Mouse (Mus musculus) CD4-positive, CD25-positive, alpha-beta regulatory T cell, adult 4 months (primary cell): ENCODE results near the gene Nfs1. TPM values are rescaled to one million over a fixed set of nuclear protein-coding genes. Genes with fewer than 3 reads are reported as not detected.
"Not testable (repeated sequence)": the region's sequence is repeated elsewhere in the genome, so short reads cannot be mapped to it uniquely, and the experiment has no call there.

Experiments used
- ATAC-seq: one replicate; pipeline ENCODE4 v1.8.0; 2017
- polyA plus RNA-seq, 2 experiments: library from polyadenylated mRNA; unstranded; fragments of 100-300 nt; shearing (Covaris generic); gene quantifications; one replicate each; pipeline ENCODE4 v1.2.1; 2017

Gene Nfs1
- polyA plus RNA-seq, 2 experiments from 2014 or later, result 40.2 to 47.6 TPM

DNA sequence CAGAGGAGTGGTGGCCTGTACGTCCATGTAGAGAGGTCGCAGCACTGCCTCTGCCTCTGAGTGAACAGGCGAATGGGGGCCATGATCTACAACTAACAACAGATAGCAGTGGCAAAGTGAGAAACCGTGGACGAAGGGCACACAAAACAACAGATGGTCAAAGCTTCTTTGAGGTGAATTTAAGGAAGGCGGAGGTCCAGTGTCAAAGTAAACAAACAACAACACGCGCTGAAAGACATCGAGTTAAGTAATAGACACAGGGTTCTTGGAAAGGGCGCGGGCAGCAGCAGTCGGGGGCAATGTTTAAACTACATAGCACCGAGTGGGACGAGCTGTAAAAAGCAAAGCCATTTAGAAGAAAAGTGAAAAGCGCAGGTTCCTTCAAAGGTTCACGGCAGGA, 619 bp downstream of the Nfs1 start:
- ATAC-seq, result no peak

DNA sequence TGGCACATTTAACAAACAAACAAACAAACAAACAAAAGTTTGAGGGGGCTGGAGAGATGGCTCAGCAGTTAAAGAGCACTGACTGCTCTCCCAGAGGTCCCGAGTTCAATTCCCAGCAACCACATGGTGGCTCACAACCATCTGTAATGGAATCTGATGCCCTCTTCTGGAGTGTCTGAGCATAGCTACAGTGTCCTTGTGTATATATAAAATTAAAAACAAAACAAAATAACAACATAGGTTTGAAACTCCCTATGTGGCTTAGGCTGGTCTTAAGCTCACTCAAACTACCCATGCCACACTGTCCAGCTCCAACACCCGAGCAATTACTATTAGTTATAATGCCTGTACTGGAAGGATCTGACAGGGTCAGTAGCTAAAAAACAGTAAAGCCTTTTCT, 1.2 kb downstream of the Nfs1 start:
- no peak for ATAC-seq

DNA sequence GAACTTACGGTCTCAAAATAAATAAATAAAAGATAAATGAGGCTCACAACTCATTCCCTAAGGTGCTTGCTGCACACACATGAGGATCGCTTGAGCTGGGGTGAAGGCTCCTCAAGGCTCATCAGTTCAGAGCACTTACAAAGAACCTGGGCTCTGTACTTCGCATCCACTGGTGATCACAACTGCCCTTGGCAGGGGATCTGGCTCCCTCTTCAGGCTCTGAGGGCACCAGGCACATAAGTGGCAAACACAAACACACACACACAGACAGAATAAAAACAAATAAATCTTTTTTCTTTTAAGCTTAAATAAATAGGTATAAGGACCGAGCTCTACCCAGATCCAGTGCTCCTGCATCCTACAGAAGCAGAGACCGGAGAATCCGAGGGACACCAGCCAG, 8.3 kb downstream of the Nfs1 start:
- no peak for ATAC-seq

DNA sequence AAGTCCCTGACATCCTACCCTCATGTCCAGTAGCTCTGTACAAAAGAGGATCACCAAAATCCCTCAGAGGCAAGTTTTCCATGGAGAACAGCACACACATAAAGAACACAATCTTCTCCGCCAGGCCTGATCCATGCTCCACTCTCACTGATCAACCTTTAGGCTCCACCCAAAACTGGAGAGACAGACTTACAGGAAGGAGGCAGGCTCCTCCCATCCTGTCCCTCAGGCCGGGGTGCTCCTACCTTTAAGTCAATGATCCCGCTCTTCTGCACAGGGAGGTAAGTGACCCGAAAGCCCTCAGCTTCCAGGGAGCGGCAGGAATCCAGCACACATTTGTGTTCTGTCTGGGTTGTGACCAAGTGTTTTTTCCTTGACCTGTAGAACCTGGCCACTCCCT, 9.8 kb downstream of the Nfs1 start:
- ATAC-seq, result no peak

DNA sequence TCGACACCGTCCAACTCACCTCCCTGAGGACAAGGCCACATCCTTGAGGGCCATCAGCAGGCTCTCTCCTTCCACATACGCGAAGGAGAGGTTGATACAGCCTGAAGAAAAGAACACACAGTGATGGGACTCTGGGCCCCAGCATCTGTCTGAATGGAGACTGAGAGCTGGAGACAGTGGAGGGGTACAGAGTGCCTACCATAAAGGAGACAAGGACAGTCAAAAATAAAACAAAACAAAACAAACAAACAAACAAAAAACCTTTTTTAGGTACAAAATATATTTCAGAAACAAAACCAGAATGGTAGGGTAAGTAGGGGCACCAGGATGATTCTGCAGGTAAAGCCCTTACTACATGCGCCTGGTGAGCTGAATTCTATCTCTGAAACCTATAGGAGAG, 17.0 kb downstream of the Nfs1 start, which contains the start of gene Gm28036:
Gene Gm28036, minus strand, starts transcription at position 101 of the 400 bp plus-strand sequence.
- ATAC-seq, result no peak

DNA sequence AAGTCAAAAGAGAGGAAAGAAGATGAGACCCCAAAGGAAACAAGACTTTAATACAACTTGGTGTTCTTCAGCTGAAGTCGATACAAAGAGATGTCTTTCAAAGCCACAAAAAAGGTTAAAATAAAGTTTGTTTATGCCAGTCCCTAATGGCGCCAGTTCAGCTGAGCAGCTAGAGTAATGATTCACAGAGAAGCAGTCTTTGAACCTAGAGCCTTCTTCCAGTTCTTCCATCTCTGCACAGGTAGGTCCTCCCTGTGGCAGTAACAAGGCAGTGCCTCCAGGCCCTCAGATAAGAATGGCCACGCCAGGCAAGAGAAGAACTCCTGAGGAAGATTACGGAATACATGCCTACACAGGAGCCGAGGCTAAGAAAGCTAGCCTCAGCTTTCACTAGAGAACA, 20.3 kb downstream of the Nfs1 start:
- ATAC-seq, result no peak

DNA sequence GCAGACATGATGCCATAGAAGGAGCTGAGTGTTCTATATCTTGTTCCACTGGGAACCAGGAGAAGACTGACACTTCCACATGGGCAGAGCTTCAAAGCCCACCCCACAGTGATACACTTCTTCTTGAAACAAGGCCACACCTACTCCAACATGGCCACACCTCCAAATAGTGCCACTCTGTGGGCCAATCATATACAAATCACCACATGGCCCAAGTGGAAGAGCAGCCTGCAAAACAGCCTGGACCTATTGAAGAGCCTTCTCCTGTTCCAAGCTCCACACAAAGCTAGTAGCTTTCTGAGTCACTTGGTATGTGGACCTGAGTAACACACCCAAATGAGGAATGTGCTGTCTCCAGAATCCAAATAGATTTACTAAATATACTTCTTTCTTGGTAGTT, 24.4 kb downstream of the Nfs1 start:
- ATAC-seq, result no peak

DNA sequence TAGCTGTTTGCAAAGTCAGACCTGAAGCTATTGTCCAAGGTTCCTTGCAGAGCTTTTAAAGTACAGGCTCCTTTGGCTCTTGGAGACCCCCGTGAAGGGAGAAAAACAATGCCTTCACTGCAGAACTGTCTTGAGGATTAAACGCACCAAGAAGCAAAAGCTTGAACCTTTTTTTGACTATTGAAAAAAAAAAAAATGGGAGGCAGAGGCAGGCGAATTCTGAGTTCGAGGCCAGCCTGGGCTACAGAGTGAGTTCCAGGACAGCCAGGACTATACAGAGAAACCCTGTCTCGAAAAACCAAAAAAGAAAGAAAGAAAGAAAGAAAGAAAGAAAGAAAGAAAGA, 31.9 kb downstream of the Nfs1 start:
- ATAC-seq, result not testable (repeated sequence)

DNA sequence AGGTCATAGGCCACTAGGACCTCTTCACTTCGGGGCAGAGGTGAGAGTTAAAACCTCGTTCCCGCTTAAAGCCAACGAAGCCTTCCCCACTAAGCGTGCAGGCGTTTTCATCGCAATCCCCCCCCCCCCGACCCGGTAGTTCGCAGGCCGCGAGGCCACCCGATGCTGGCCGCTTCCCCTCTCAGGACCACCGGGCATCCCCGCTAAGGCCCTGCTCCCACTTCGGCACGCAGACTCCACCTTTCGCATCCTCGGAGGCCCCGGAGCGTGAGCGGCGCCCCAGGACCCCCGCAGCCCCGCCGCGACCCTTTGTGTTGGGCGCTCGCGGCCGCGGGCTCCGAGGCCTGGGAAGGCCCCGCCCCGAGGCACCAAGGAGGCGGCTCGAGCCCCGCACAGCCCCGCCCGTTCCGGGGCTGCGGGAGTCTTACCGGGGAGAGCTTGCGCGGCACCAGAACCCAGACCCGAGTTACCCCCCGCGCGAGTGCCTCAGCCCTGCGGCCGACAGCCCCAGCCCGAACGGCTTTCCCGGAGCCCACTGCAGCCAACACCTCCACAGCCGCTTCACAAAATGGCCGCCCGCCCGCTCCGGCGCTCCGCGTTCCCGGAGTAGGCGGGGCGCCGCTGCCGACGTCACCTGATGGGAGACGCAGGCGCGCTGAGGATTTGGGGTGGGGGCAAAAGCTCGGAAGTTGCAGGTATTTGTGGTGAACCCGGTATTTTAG, 32.5 kb downstream of the Nfs1 start, which contains the start of the genes Cpne1 and Rbm12:
Gene Cpne1, minus strand, starts transcription at position 608 of the 722 bp plus-strand sequence.
Gene Rbm12, minus strand, starts transcription at position 621 of the 722 bp plus-strand sequence.
- ATAC-seq, result peak; percentile 93

DNA sequence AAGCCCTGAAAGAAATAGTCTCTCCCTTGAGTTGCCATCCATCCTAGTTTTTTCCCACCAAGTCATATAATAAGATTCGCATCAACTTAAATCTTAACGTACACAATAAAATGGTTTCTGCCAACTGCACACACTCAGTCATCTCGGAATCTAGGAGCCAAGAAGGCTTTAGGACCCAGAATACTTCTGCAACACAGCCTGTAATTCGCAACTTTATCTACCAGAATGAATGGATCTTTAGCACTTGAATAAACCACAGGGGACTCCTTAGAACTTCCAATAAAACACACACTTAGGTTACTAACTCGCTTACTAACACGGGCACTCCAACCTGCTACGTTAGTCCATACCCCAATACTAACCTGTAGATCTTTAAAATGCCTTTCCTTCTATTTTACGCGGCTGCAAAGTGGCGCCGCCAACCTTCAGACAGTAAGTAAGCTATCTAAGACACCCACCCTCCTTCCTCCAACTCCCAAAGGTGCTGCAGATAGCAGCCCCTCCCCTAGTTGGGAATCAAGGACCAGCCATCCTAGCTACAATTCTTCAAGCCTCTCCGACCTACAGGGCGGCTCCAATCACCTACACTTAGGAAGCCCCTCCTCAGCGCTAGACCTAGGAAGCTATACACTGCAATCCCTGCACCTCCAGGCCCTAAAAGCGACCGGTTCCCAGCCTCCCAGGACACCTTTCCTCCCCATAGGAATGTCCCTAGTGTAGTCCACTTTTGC, 33.2 kb downstream of the Nfs1 start:
- ATAC-seq, result peak; percentile 38

DNA sequence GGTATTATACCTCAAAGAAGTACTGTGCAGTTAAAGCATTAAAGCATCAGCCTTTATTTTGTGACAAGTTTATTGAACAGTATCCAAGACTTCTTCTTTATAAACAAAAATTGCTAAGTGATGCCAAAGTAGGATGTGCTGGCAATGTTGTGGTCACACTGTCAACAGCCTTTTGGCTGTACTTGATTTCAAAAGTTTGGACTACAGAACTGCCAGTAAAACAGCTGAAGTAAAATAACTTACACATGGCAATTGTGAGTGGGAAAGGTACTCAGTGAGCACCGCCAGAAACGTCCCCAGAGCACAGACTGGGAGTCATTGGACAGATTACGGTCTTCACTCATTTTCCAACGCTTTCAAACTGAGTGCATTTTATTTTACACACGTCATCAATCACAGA, 52.1 kb downstream of the Nfs1 start:
- ATAC-seq, result no peak

DNA sequence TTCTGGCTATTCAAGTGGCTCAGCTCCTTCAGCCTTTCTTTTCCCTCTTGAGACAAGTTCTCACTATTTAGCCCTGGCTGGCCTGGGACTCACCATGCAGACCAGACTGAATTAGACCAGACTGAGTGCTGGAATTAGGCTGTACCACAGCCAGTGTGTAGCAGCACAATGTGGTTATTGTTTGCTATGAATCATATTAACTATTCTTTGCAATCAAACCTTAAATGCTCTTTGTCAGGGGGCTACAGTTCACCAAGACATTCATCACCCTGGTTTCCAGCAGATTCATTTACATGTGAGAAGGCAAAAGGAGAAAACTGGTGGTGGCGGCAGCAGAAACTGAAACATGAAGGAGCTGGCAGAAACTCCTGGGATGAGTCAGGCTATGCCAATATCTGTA, 54.2 kb downstream of the Nfs1 start:
- no peak for ATAC-seq

DNA sequence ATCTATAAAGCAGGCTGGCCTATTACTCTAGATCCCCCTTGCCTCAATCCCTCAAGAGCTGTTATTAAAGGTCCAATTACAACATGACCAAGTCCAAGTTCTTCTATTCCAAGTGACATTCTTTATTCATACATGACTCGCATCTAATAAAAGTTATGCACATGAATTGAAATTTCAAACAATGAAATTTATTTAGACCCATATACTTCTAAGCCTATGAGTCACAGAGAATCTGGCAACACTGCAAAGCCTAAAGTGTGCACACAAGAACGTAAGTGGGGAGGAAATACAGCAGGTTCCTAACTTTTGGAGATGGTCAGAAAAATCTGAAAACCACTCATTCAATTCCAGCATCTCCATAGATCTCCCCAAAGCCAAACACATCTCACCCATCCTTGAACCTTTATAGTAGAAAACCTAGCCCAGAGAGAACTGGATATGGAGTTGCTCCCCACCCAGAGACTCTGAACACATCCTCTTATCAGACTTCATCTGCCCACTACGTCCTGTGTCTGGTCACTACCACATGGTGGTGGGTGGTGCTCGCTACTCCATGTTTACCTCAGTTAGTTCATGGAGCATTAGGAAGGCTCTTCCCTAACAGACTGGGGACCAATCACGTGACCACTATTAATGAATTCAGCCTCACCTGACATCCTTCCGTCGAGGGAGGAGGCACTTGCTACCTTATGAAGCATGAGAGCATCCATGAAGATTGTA, 56.4 kb downstream of the Nfs1 start:
- no peak for ATAC-seq

DNA sequence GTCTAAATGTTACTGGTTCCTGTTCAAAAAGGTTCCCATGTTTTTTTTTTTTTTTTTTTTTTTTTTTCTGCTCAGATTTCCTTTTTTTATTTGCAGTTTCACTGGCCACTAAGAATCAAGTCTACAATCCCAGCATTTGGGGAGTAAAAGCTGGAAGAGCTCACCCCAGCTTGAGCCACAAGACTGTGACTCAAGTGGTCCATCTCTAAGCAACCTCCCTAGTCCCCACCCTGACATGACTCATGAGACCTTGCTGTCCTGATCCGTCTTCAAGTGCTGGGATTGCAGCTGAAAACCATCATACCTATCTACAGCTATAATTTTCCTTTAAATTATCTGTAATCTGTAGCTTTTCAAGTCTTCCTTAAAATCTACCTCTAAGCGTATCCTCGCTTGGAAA, 59.4 kb downstream of the Nfs1 start:
- ATAC-seq, result no peak

DNA sequence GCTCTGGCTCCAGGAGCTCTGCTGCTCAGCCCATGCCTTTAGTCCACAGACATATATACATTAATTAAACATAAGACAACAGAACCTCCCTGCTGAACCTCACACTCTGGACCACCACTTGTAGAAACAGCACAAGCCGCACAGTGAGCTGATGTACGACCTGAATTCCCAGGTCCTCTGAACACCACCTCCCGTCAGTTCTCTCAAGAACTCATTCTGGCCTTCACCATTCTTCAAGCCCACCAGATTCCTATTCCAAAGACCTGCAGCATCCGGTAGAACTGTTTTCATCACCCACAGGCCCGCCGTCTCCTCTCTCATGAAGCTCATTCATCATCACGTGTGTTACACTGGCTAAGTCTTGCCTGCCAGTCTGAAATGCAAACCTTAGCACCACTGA, 63.6 kb downstream of the Nfs1 start:
- no peak for ATAC-seq

DNA sequence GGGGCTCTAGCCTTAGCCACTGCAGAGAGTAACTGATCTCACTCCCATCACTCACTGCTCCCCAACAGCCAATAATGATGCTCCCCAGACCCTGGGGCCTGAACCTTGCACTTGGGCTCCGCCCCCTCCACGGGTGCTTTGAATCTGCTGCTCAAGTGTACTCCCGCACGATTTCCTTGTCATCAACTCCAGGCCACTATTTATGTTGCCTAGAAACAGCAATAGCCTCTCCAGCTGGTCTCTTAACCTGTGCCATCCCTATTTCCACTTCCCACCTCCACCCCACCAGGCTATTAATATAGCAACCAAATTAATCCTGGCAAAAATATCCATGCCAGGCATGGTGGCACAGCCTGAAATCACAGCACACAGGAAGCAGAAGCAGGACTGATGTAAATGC, 64.3 kb downstream of the Nfs1 start:
- no peak for ATAC-seq

DNA sequence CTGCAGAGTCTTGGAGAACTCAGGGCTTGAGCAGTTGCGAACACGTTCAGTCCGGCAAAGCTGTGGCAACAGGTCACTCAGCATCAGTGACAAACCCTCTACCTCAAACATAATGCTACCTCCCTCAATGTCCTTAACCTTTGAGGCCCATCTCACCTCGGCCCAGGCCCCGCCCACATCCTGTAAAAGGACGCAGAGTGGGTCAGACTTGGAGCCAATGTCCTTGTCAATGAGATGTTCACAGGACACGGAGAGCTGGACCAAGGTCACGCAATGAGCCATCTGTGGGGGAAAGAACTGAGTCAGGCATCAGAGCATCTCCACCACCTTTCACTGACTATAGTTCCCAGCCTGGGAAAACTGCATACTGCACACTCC, 64.8 kb downstream of the Nfs1 start:
- ATAC-seq, result no peak

DNA sequence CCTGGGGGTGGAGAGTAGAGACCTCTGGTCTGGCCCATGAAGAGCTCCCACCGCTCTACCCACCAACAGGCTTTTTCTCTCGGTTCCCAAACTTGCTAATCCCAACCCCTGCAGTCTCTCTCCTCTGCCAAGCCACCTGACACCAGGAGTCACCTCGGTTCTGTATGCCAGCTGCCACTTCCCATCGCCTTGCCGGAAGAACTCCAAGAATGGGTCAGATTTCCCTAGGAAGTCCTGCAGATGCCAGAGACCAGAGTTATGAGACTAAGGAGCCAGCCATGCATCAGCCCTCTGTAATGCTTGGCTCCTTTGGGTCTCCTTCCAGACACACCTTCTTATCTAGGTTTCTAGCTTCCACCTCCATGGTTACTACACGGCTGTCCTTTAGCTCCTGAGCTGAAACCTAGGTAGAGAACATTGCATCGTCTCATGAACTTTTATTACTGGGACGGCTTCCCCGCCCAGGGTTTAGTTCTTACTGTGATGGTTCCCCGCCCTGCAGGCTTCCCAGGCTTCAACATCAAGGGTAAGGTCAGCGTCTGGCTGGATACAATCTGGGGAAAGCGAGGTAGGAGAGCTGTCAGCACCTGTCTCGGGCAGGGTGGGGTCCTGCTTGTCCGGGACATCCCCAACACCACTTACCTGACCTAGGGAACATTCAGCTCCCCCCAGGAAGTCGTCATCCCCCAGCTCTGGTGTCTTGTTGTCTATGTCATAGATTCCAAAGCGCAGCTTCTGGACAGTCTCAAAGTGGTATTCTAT, 65.4 kb downstream of the Nfs1 start:
- ATAC-seq, result no peak

DNA sequence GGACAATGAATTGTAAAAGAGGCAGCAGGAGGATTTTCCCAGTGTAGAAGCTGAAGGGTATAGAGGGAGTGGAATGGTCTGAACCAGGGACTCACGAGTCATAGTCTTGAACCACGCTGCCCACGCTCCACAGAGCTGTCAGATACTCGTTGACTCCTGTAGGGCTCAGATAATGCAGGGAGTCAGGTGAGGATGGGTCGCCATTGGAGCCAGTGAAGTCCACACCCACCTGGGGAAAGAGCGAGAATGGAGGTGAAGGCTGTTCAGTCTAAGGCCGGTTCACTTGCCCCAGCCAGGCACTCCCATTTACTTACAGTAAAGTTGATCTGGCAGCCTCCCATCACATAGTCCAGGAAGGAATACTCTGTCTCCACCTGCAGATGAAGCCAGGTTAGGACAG, 66.5 kb downstream of the Nfs1 start:
- no peak for ATAC-seq

DNA sequence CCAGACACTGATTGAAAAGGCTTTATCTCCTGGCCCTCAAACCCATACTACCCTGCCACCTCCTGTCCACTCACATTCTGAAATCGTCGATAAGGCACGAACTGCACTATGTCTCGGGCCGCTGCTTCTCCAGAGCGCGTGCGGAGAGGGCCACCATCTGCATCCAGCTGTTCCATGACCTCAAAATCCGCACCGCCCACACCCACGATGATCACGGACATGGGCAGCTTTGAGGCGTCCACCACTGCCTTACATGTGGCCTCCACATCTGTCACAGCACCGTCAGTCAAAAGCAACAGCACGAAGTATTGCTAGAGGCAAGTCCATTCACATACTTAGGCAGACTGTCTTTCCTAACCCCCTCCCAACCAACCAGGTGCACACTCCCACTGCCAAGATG, 70.3 kb downstream of the Nfs1 start:
- no peak for ATAC-seq
